Comparison of ENCODE assay signal across 8 mouse cellular contexts in genomic region chr8:89045218-89045601, GRCm38 (mm10). TPM values are rescaled to one million over a fixed set of nuclear protein-coding genes. Genes with fewer than 3 reads are reported as not detected.
DNase-seq lines count a peak whose midpoint lies in the region; ATAC-seq and TF ChIP-seq lines count a peak whose summit lies in the region.

No protein-coding gene starts in this region.

- TF ChIP-seq POLR2A in lung, adult 2 months (IDR thresholded peaks at IDR 0.05; ENCODE audit: borderline replicate concordance, extremely low read depth, low read depth, low read length) = no peak

- peak overlapping the region; percentile 97 for H3K4me2 ChIP-seq in heart, embryonic 14.5 days (ENCODE audit: low read length)
- peak overlapping the region; percentile 94 for H3K4me2 ChIP-seq in embryonic facial prominence, embryonic 13.5 days
- H3K4me2 ChIP-seq in kidney, postnatal 0 days (ENCODE audit: low read length) = peak overlapping the region; percentile 76
- H3K4me2 ChIP-seq in midbrain, postnatal 0 days (ENCODE audit: low read depth, low read length, poor library complexity, severe bottlenecking) = peak overlapping the region; percentile 64

- peaks cover 6 to 9% of the 10 kb centered on the region in 2 experiments for H3K4me1 ChIP-seq in heart, embryonic 14.5 days (ENCODE audit: control insufficient read depth in 2 of 2, insufficient read depth in 2 of 2, low read length in 2 of 2)
- peaks cover 54% of the 10 kb centered on the region for H3K4me1 ChIP-seq in embryonic facial prominence, embryonic 13.5 days
- H3K4me1 ChIP-seq in kidney, postnatal 0 days (replicated peaks; ENCODE audit: insufficient read depth, low read length) = 0 out of 2 replicates have a peak, but pooled peaks cover 17% of the 10 kb centered on the region
- peaks cover 3% of the 10 kb centered on the region; the same call in 1 of the 2 replicates for H3K4me1 ChIP-seq in midbrain, postnatal 0 days (ENCODE audit: insufficient read depth, low read length)
- H3K4me1 ChIP-seq in lung, adult 2 months (ENCODE audit: control insufficient read depth, insufficient read depth, low read length) = peaks cover 3% of the 10 kb centered on the region; the same call in 1 of the 2 replicates

- peak overlapping the region; percentile 74 to 93; a peak in 3 of 4 replicates for H3K4me3 ChIP-seq in heart, embryonic 14.5 days (ENCODE audit: control insufficient read depth in 1 of 2, insufficient read depth in 1 of 2, low read depth in 1 of 2, low read length in 2 of 2)
- peak overlapping the region; percentile 57; the same call in 1 of the 2 replicates for H3K4me3 ChIP-seq in embryonic facial prominence, embryonic 13.5 days
- H3K4me3 ChIP-seq in kidney, postnatal 0 days (replicated peaks; ENCODE audit: low read depth, low read length) = peak overlapping the region; percentile 83
- H3K4me3 ChIP-seq in midbrain, postnatal 0 days (ENCODE audit: low read depth, low read length) = peak overlapping the region; percentile 38; the same call in 1 of the 2 replicates
- H3K4me3 ChIP-seq in lung, adult 2 months (replicated peaks; ENCODE audit: extremely low read depth, low read depth, low read length) = no peak overlapping the region

- no peaks in the 10 kb centered on the region for H3K36me3 ChIP-seq in heart, embryonic 14.5 days (ENCODE audit: control insufficient read depth, insufficient read depth, low read length)
- no peaks in the 10 kb centered on the region for H3K36me3 ChIP-seq in embryonic facial prominence, embryonic 13.5 days
- H3K36me3 ChIP-seq in kidney, postnatal 0 days (ENCODE audit: insufficient read depth, low read length) = no peaks in the 10 kb centered on the region
- H3K36me3 ChIP-seq in midbrain, postnatal 0 days (ENCODE audit: insufficient read depth, low read length) = no peaks in the 10 kb centered on the region

- 2% methylated on average over 29 of the region's 30 CpGs for WGBS in heart, embryonic 14.5 days
- WGBS in embryonic facial prominence, embryonic 13.5 days = under 1% methylated on average over 30 of the region's 30 CpGs
- WGBS in kidney, postnatal 0 days = 4% methylated on average over 29 of the region's 30 CpGs
- WGBS in midbrain, postnatal 0 days = 4% methylated on average over 29 of the region's 30 CpGs
- 3% methylated on average over 30 of the region's 30 CpGs for WGBS in lung, adult 2 months

- no peak for ATAC-seq in heart, embryonic 14.5 days (ENCODE audit: insufficient number of reproducible peaks, insufficient read depth, low FRiP score, low read depth)
- ATAC-seq in embryonic facial prominence, embryonic 13.5 days (ENCODE audit: insufficient number of reproducible peaks, insufficient read depth, low FRiP score, low TSS enrichment, low read depth) = no peak
- no peak for ATAC-seq in kidney, postnatal 0 days (replicated peaks; ENCODE audit: low FRiP score, low read depth)
- no peak for ATAC-seq in midbrain, postnatal 0 days (ENCODE audit: low FRiP score)
- no peak for ATAC-seq in activated CD4-positive, CD25-positive, alpha-beta regulatory T cell, adult 4 months

- peak overlapping the region; percentile 86; the same call in 1 of the 2 replicates for H3K9ac ChIP-seq in heart, embryonic 14.5 days (ENCODE audit: low read length)
- H3K9ac ChIP-seq in embryonic facial prominence, embryonic 13.5 days = 0 out of 2 replicates have a peak overlapping the region, but pooled peaks have one; percentile 27
- peak overlapping the region; percentile 97 for H3K9ac ChIP-seq in kidney, postnatal 0 days (ENCODE audit: low read depth, low read length)
- H3K9ac ChIP-seq in midbrain, postnatal 0 days (replicated peaks; ENCODE audit: low read length, poor library complexity, severe bottlenecking) = no peak overlapping the region

- no peak overlapping the region for H3K27ac ChIP-seq in heart, embryonic 14.5 days (replicated peaks in 1 of 2; ENCODE audit: control insufficient read depth in 1 of 2, insufficient read depth in 1 of 2, low read depth in 2 of 2, low read length in 2 of 2)
- no peak overlapping the region for H3K27ac ChIP-seq in embryonic facial prominence, embryonic 13.5 days
- H3K27ac ChIP-seq in kidney, postnatal 0 days = peak overlapping the region; percentile 98
- H3K27ac ChIP-seq in midbrain, postnatal 0 days (ENCODE audit: low read depth, low read length) = no peak overlapping the region

- DNase-seq in heart, postnatal 36 days = no peak
- peak; percentile 65 for DNase-seq in kidney, postnatal 0 days (ENCODE audit: low spot score)
- no peak for DNase-seq in midbrain, postnatal 0 days (ENCODE audit: low spot score)
- no peak for DNase-seq in ovary, adult 18-20 months (ENCODE audit: low spot score)
- no peak for DNase-seq in lung, adult 2 months

- intact Hi-C loops in heart, postnatal 36 days (cut with DNase I) = no loop called here

- peaks cover 64% of the 10 kb centered on the region for H3K27me3 ChIP-seq in heart, embryonic 14.5 days (ENCODE audit: control insufficient read depth, insufficient read depth, low read length)
- peaks cover 100% of the 10 kb centered on the region for H3K27me3 ChIP-seq in embryonic facial prominence, embryonic 13.5 days
- 0 out of 2 replicates have a peak, but pooled peaks cover 6% of the 10 kb centered on the region for H3K27me3 ChIP-seq in kidney, postnatal 0 days (ENCODE audit: insufficient read depth, low read length)
- H3K27me3 ChIP-seq in midbrain, postnatal 0 days (ENCODE audit: insufficient read depth, low read length) = peaks cover 29% of the 10 kb centered on the region

- no peak for TF ChIP-seq CTCF in kidney, postnatal 0 days (IDR thresholded peaks at IDR 0.05; ENCODE audit: low read depth)
- TF ChIP-seq CTCF in midbrain, postnatal 0 days (IDR thresholded peaks at IDR 0.05) = no peak
- no peak for TF ChIP-seq CTCF in lung, adult 2 months (IDR thresholded peaks at IDR 0.05; ENCODE audit: insufficient read depth, low read length)

- no peaks in the 10 kb centered on the region for H3K9me3 ChIP-seq in heart, embryonic 14.5 days (ENCODE audit: control insufficient read depth, low read length)
- H3K9me3 ChIP-seq in embryonic facial prominence, embryonic 13.5 days = no peaks in the 10 kb centered on the region
- H3K9me3 ChIP-seq in kidney, postnatal 0 days (replicated peaks; ENCODE audit: low read length) = no peaks in the 10 kb centered on the region
- H3K9me3 ChIP-seq in midbrain, postnatal 0 days (ENCODE audit: low read length) = no peaks in the 10 kb centered on the region

RNA-seq across cellular contexts. Expression of gene Sall1, which starts 1.2 kb away (rescaled TPM):
- polyA plus RNA-seq in heart, embryonic 14.5 days (2014; fragmentation: Nextera tagmentation; extraction: Ambion mirVana) = 4.7 and 5.1 TPM in 2 replicates
- total RNA-seq in heart, postnatal 36 days (2021) = 1 to 10 TPM; 1.0 to 1.5 TPM
- 0.84 and 1.1 TPM in 2 replicates for polyA plus RNA-seq in embryonic facial prominence, embryonic 13.5 days (2015; fragmentation: Nextera tagmentation; extraction: Ambion mirVana)
- polyA plus RNA-seq in kidney, postnatal 0 days (2015; fragmentation: Nextera tagmentation; extraction: Ambion mirVana) = 24.6 and 25.6 TPM in 2 replicates
- 8.2 and 8.7 TPM in 2 replicates for total RNA-seq in midbrain, postnatal 0 days (2014; rRNA removed)
- 3.1 and 3.8 TPM in 2 replicates for polyA plus RNA-seq in midbrain, postnatal 0 days (2015; fragmentation: Nextera tagmentation; extraction: Ambion mirVana)
- polyA plus RNA-seq in activated CD4-positive, CD25-positive, alpha-beta regulatory T cell, adult 4 months (2017; shearing (Covaris generic)) = not detected
- 0.27 and 0.36 TPM in 2 replicates for polyA plus RNA-seq in lung, adult 2 months (2012; rRNA removed)
